Comparison of ENCODE assay signal across 14 mouse cellular contexts in the genomic region with DNA sequence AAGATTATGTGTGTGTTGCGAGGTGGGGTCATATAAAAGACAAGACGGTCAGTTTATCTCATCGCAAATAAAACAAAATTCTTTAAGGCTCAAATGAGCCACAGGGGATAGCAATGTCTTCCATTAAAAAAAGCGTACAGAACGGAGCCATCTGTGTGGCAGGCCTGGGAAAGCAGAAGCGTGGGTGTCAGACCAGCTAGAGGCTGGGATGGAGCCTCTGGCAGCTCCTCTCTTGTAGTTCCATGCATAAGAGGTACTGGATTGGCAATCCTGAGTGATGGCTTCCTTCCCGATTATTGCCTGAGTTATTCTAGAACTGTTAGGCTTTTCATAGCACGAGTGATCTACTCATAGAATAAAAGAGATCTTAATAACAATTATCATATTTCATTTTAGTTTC.
A peak's percentile ranks its signal among the peaks of the same experiment; 100 is the strongest.
DNase-seq lines count a peak whose midpoint lies in the region; ATAC-seq and TF ChIP-seq lines count a peak whose summit lies in the region.
"Had no signal": no experiment of that assay in that cellular context is flagged by ENCODE, and none has a peak within 500 bp of the region (broad histone marks: within the 10 kb centered on the region; RNA-seq: fewer than 3 reads in every experiment).

No protein-coding gene starts in this region.

- H3K4me3 ChIP-seq in forebrain, postnatal 0 days (ENCODE audit: low read depth, low read length), result no peak overlapping the region
- H3K4me3 ChIP-seq in forebrain, embryonic 13.5 days, result no peak overlapping the region
- H3K4me3 ChIP-seq: forebrain, embryonic 12.5 days; heart, adult 2 months; limb, embryonic 10.5 days had no signal

- no peaks in the 10 kb centered on the region for H3K27me3 ChIP-seq in forebrain, postnatal 0 days (ENCODE audit: insufficient read depth, low read length)
- no peaks in the 10 kb centered on the region for H3K27me3 ChIP-seq in forebrain, embryonic 13.5 days
- H3K27me3 ChIP-seq: forebrain, embryonic 12.5 days had no signal

- no peaks in the 10 kb centered on the region for H3K36me3 ChIP-seq in forebrain, postnatal 0 days (ENCODE audit: insufficient read depth)
- no peaks in the 10 kb centered on the region for H3K36me3 ChIP-seq in forebrain, embryonic 13.5 days (ENCODE audit: poor library complexity, severe bottlenecking)
- H3K36me3 ChIP-seq: forebrain, embryonic 12.5 days; limb, embryonic 10.5 days had no signal

- H3K4me2 ChIP-seq in forebrain, postnatal 0 days (ENCODE audit: low read depth), result no peak overlapping the region
- H3K4me2 ChIP-seq in forebrain, embryonic 13.5 days, result no peak overlapping the region
- H3K4me2 ChIP-seq: forebrain, embryonic 12.5 days had no signal

- no peak overlapping the region for H3K9ac ChIP-seq in forebrain, postnatal 0 days
- H3K9ac ChIP-seq in forebrain, embryonic 13.5 days, result no peak overlapping the region
- H3K9ac ChIP-seq: forebrain, embryonic 12.5 days had no signal

- peak; percentile 34 for DNase-seq in forebrain, postnatal 0 days
- DNase-seq in frontal cortex, postnatal 14 days (ENCODE audit: low spot score in 2 of 2), result peak; percentile 15 to 22
- peak; percentile 44 to 68 for DNase-seq in left cerebral cortex, adult 18-20 months (ENCODE audit: low spot score in 2 of 2)
- DNase-seq in right cerebral cortex, postnatal 36 days (ENCODE audit: low spot score in 2 of 2), result peak; percentile 41 to 69
- no peak for DNase-seq in kidney, adult 8-10 months
- DNase-seq in lung, adult 18-20 months, result no peak
- DNase-seq in gastrocnemius, postnatal 4 days (ENCODE audit: low spot score in 2 of 2), result no peak
- DNase-seq: heart, adult 2 months; kidney, adult 2 months had no signal

- no peak for TF ChIP-seq CTCF in forebrain, postnatal 0 days (IDR thresholded peaks at IDR 0.05; ENCODE audit: low read depth)

- H3K27ac ChIP-seq in forebrain, postnatal 0 days (ENCODE audit: low read depth, low read length), result no peak overlapping the region
- no peak overlapping the region for H3K27ac ChIP-seq in forebrain, embryonic 13.5 days
- H3K27ac ChIP-seq: forebrain, embryonic 12.5 days; heart, adult 2 months; limb, embryonic 10.5 days; macrophage had no signal

- peak; percentile 72 for ATAC-seq in forebrain, postnatal 0 days
- no peak for ATAC-seq in forebrain, embryonic 13.5 days
- ATAC-seq: activated CD4-positive, CD25-positive, alpha-beta regulatory T cell, adult 4 months had no signal

- 70% methylated on average over 8 of the region's 8 CpGs for WGBS in forebrain, postnatal 0 days
- 92% methylated on average over 8 of the region's 8 CpGs for WGBS in forebrain, embryonic 13.5 days

- H3K9me3 ChIP-seq in forebrain, postnatal 0 days (ENCODE audit: low read length), result no peaks in the 10 kb centered on the region
- no peaks in the 10 kb centered on the region for H3K9me3 ChIP-seq in forebrain, embryonic 13.5 days (replicated peaks)
- H3K9me3 ChIP-seq: forebrain, embryonic 12.5 days; limb, embryonic 10.5 days had no signal

- no peaks in the 10 kb centered on the region for H3K4me1 ChIP-seq in forebrain, postnatal 0 days (ENCODE audit: insufficient read depth)
- no peaks in the 10 kb centered on the region for H3K4me1 ChIP-seq in forebrain, embryonic 13.5 days
- H3K4me1 ChIP-seq: forebrain, embryonic 12.5 days; limb, embryonic 10.5 days had no signal

Comparison
In these comparisons a context has a peak if more than half of its experiments do, and no peak if none do; other contexts are left out.
1. DNase-seq: peak in forebrain, postnatal 0 days (single experiment), frontal cortex, postnatal 14 days (2 of 2), left cerebral cortex, adult 18-20 months (2 of 2) and right cerebral cortex, postnatal 36 days (2 of 2); none in kidney, adult 8-10 months (0 of 2), lung, adult 18-20 months (0 of 2) and gastrocnemius, postnatal 4 days (0 of 2).